Mouse (Mus musculus): ENCODE data around the gene Tex47. TPM values are rescaled to one million over a fixed set of nuclear protein-coding genes. Genes with fewer than 3 reads are reported as not detected.

The Tex47 gene
- polyA plus RNA-seq, 1 experiment from 2014 or later: not detected

GRCm38 (mm10) chr5:7345011-7345389 is 41.1 kb downstream of the Tex47 start:
- Histone ChIP-seq H3K4me2 (replicated peaks; ENCODE audit: low read depth) (peak overlapping the region; percentile 95), H3K4me1 (replicated peaks; ENCODE audit: control insufficient read depth, insufficient read depth, low read length) (no peaks in the 10 kb centered on the region), H3K27ac (ENCODE audit: low read depth, low read length) (no peak overlapping the region), H3K36me3 (ENCODE audit: control insufficient read depth, insufficient read depth) (no peaks in the 10 kb centered on the region), H3K9ac (ENCODE audit: low read depth, low read length) (0 out of 2 replicates have a peak overlapping the region, but pooled peaks have one; percentile 12), H3K27me3 (replicated peaks; ENCODE audit: control insufficient read depth, insufficient read depth, low read length) (no peaks in the 10 kb centered on the region), H3K4me3 (ENCODE audit: low read depth, low read length) (peak overlapping the region; percentile 49), H3K9me3 (ENCODE audit: control insufficient read depth) (no peaks in the 10 kb centered on the region)
- 2% methylated on average over 11 of the region's 11 CpGs for WGBS
- ATAC-seq: peak; percentile 33; the same call in 1 of the 2 replicates
- no peak; the same call in 1 of the 2 replicates for TF ChIP-seq CTCF (IDR thresholded peaks at IDR 0.05; ENCODE audit: low read depth)

Other genes with a start within 250 kb of the Tex47 start
- gene Zfp804b, start 40.6 kb downstream of the Tex47 start, polyA plus RNA-seq (2015; fragmentation: Nextera tagmentation; extraction: Ambion mirVana): 0.08 and 0.09 TPM in 2 replicates